Mouse (Mus musculus) kidney, postnatal 14 days (tissue): ENCODE data around the gene Ttc28.

ENCODE experiments used
- DNase-seq: peaks from one replicate; pipeline ENCODE4 v3.0.0; 2022; ENCODE audit warnings: mixed read lengths

The Ttc28 gene

GRCm38 (mm10) chr5:111138927-111139565, 259.4 kb downstream of the Ttc28 start:
- peak; percentile 57 for DNase-seq

GRCm38 (mm10) chr5:111139622-111140021, 260.0 kb downstream of the Ttc28 start:
- DNase-seq, result peak; percentile 47

GRCm38 (mm10) chr5:111141139-111141885, 261.7 kb downstream of the Ttc28 start:
- no peak for DNase-seq

GRCm38 (mm10) chr5:111142837-111143236, 263.2 kb downstream of the Ttc28 start:
- no peak for DNase-seq

- DNase-seq, result no peak
Measured at GRCm38 (mm10) chr5:111144411-111144810, 264.8 kb downstream of the Ttc28 start.

- DNase-seq, result no peak
Measured at GRCm38 (mm10) chr5:111150581-111150980, 271.0 kb downstream of the Ttc28 start.

GRCm38 (mm10) chr5:111151882-111152759, 272.5 kb downstream of the Ttc28 start:
- peak; percentile 50 for DNase-seq

- DNase-seq, result peak; percentile 80
Measured at GRCm38 (mm10) chr5:111154586-111154985, 275.0 kb downstream of the Ttc28 start.

- DNase-seq, result no peak
Measured at GRCm38 (mm10) chr5:111155271-111155670, 275.7 kb downstream of the Ttc28 start.

- DNase-seq, result no peak
Measured at GRCm38 (mm10) chr5:111155928-111156327, 276.3 kb downstream of the Ttc28 start.

GRCm38 (mm10) chr5:111158266-111158665, 278.7 kb downstream of the Ttc28 start:
- DNase-seq, result no peak

- no peak for DNase-seq
Measured at GRCm38 (mm10) chr5:111159628-111160321, 280.2 kb downstream of the Ttc28 start.

- DNase-seq, result no peak
Measured at GRCm38 (mm10) chr5:111161146-111161930, 281.7 kb downstream of the Ttc28 start.

GRCm38 (mm10) chr5:111162857-111163256, 283.3 kb downstream of the Ttc28 start:
- no peak for DNase-seq

- DNase-seq, result no peak
Measured at GRCm38 (mm10) chr5:111163377-111163776, 283.8 kb downstream of the Ttc28 start.

GRCm38 (mm10) chr5:111164348-111164920, 284.8 kb downstream of the Ttc28 start:
- DNase-seq, result no peak

- DNase-seq, result no peak
Measured at GRCm38 (mm10) chr5:111170383-111170782, 290.8 kb downstream of the Ttc28 start.

- peak; percentile 28 for DNase-seq
Measured at GRCm38 (mm10) chr5:111175410-111175809, 295.8 kb downstream of the Ttc28 start.

GRCm38 (mm10) chr5:111175842-111176241, 296.2 kb downstream of the Ttc28 start:
- DNase-seq, result no peak

- DNase-seq, result no peak
Measured at GRCm38 (mm10) chr5:111176441-111176840, 296.8 kb downstream of the Ttc28 start.

GRCm38 (mm10) chr5:111178324-111179076, 298.9 kb downstream of the Ttc28 start:
- DNase-seq, result peak; percentile 77
